Mouse (Mus musculus) erythroblast, embryonic 14.5 days (primary cell): Measurements from ENCODE around the gene Pdgfd.

Experiments
- GATA1 ChIP-seq: IDR thresholded peaks from 2 replicates; pipeline ENCODE4 v1.6.1; 2012; ENCODE audit warnings: low read length, inconsistent platforms, mixed read lengths
- TAL1 ChIP-seq: IDR thresholded peaks from 3 replicates; pipeline ENCODE4 v1.6.1; 2012; ENCODE audit warnings: low read length, inconsistent platforms, mixed read lengths

GRCm38 (mm10) chr9:6257072-6257471 lies 88.7 kb downstream of the Pdgfd start:
- TF ChIP-seq TAL1 (no peak), GATA1 (no peak)
